In genomic region chr3:68492513-68492912, GRCm38 (mm10) we compare ENCODE assay signal across 9 mouse cellular contexts.
A peak's percentile ranks its signal among the peaks of the same experiment; 100 is the strongest.
DNase-seq lines count a peak whose midpoint lies in the region; ATAC-seq and TF ChIP-seq lines count a peak whose summit lies in the region.
"Had no signal": no experiment of that assay in that cellular context is flagged by ENCODE, and none has a peak within 500 bp of the region (broad histone marks: within the 10 kb centered on the region; RNA-seq: fewer than 3 reads in every experiment).

No protein-coding gene starts in this region.

- H3K27me3 ChIP-seq in heart, embryonic 16.5 days (ENCODE audit: control insufficient read depth, insufficient read depth, low read length) = no peaks in the 10 kb centered on the region
- H3K27me3 ChIP-seq in midbrain, postnatal 0 days (ENCODE audit: insufficient read depth, low read length) = no peaks in the 10 kb centered on the region
- H3K27me3 ChIP-seq: Patski had no signal

- intact Hi-C loops in left cerebral cortex, adult 2 months (cut with DNase I) = loop anchor here (5.0 kb wide), 1 partner anchor 115 kb away; no protein-coding TSS in a partner anchor

- H3K36me3 ChIP-seq in heart, embryonic 16.5 days (ENCODE audit: control insufficient read depth, insufficient read depth) = no peaks in the 10 kb centered on the region
- no peaks in the 10 kb centered on the region for H3K36me3 ChIP-seq in midbrain, postnatal 0 days (ENCODE audit: insufficient read depth, low read length)

- peaks cover 28% of the 10 kb centered on the region for H3K4me1 ChIP-seq in heart, embryonic 16.5 days (ENCODE audit: control insufficient read depth, insufficient read depth, low read length)
- H3K4me1 ChIP-seq in midbrain, postnatal 0 days (ENCODE audit: insufficient read depth, low read length) = 0 out of 2 replicates have a peak, but pooled peaks cover 4% of the 10 kb centered on the region

- TF ChIP-seq CTCF in left cerebral cortex, adult 2 months (IDR thresholded peaks at IDR 0.05) = no peak
- TF ChIP-seq CTCF in midbrain, postnatal 0 days (IDR thresholded peaks at IDR 0.05) = no peak

- DNase-seq in left cerebral cortex, adult 2 months (ENCODE audit: extremely low spot score in 1 of 2, low spot score in 2 of 2) = no peak
- DNase-seq in left cerebral cortex, adult 11 months (ENCODE audit: low spot score) = no peak
- peak; percentile 48 to 64 for DNase-seq in kidney, postnatal 36 days
- no peak for DNase-seq in midbrain, postnatal 0 days (ENCODE audit: low spot score)
- no peak for DNase-seq in layer of hippocampus, postnatal 25 days (ENCODE audit: extremely low spot score in 1 of 2, low spot score in 1 of 2)
- DNase-seq in embryo, embryonic 9.5 days (ENCODE audit: extremely low spot score) = no peak
- no peak for DNase-seq in layer of hippocampus, postnatal 36 days

- peak overlapping the region; percentile 93 for H3K27ac ChIP-seq in left cerebral cortex, adult 2 months
- H3K27ac ChIP-seq in heart, embryonic 16.5 days (ENCODE audit: low read length) = peak overlapping the region; percentile 99
- no peak overlapping the region for H3K27ac ChIP-seq in midbrain, postnatal 0 days (ENCODE audit: low read depth, low read length)

- H3K9ac ChIP-seq in heart, embryonic 16.5 days (ENCODE audit: low read length) = peak overlapping the region; percentile 97
- no peak overlapping the region for H3K9ac ChIP-seq in midbrain, postnatal 0 days (replicated peaks; ENCODE audit: low read length, poor library complexity, severe bottlenecking)

- H3K9me3 ChIP-seq in heart, embryonic 16.5 days (replicated peaks; ENCODE audit: control insufficient read depth, low read length) = no peaks in the 10 kb centered on the region
- H3K9me3 ChIP-seq in midbrain, postnatal 0 days (ENCODE audit: low read length) = no peaks in the 10 kb centered on the region

- 13% methylated on average over 3 of the region's 3 CpGs for WGBS in heart, embryonic 16.5 days
- 42% methylated on average over 3 of the region's 3 CpGs for WGBS in midbrain, postnatal 0 days

- peak overlapping the region; percentile 66; the same call in 1 of the 2 replicates for H3K4me3 ChIP-seq in left cerebral cortex, adult 2 months
- peak overlapping the region; percentile 87 for H3K4me3 ChIP-seq in heart, embryonic 16.5 days (ENCODE audit: low read length)
- peak overlapping the region; percentile 75; the same call in 1 of the 2 replicates for H3K4me3 ChIP-seq in midbrain, postnatal 0 days (ENCODE audit: low read depth, low read length)

- ATAC-seq in heart, embryonic 16.5 days (replicated peaks; ENCODE audit: extremely low read depth, insufficient read depth, low FRiP score) = no peak
- ATAC-seq in midbrain, postnatal 0 days (ENCODE audit: low FRiP score) = no peak

- H3K4me2 ChIP-seq in heart, embryonic 16.5 days (ENCODE audit: low read depth, low read length) = peak overlapping the region; percentile 97
- peak overlapping the region; percentile 97; the same call in 1 of the 2 replicates for H3K4me2 ChIP-seq in midbrain, postnatal 0 days (ENCODE audit: low read depth, low read length, poor library complexity, severe bottlenecking)

Comparison
In these comparisons a context has a peak if more than half of its experiments do, and no peak if none do; other contexts are left out.
1. DNase-seq: peak in kidney, postnatal 36 days (2 of 2); none in left cerebral cortex, adult 2 months (0 of 2), left cerebral cortex, adult 11 months (single experiment), midbrain, postnatal 0 days (single experiment), layer of hippocampus, postnatal 25 days (0 of 2), embryo, embryonic 9.5 days (single experiment) and layer of hippocampus, postnatal 36 days (0 of 2).
2. Peak in every context shown above with its lines, with median percentiles within 50 percentile points of each other: H3K4me3 ChIP-seq.